In genomic region chr1:78396320-78396913, GRCm38 (mm10) we compare ENCODE assay signal across 9 mouse cellular contexts.
A peak's percentile ranks its signal among the peaks of the same experiment; 100 is the strongest.
DNase-seq lines count a peak whose midpoint lies in the region; ATAC-seq lines count a peak whose summit lies in the region.
"Had no signal": no experiment of that assay in that cellular context is flagged by ENCODE, and none has a peak within 500 bp of the region (broad histone marks: within the 10 kb centered on the region; RNA-seq: fewer than 3 reads in every experiment).

No protein-coding gene starts in this region.

- no peaks in the 10 kb centered on the region for H3K36me3 ChIP-seq in heart, embryonic 16.5 days (ENCODE audit: control insufficient read depth, insufficient read depth)

- H3K4me3 ChIP-seq in heart, embryonic 16.5 days (ENCODE audit: low read length): no peak overlapping the region

- no peaks in the 10 kb centered on the region for H3K9me3 ChIP-seq in heart, embryonic 16.5 days (replicated peaks; ENCODE audit: control insufficient read depth, low read length)

- H3K4me1 ChIP-seq in heart, embryonic 16.5 days (ENCODE audit: control insufficient read depth, insufficient read depth, low read length): peaks cover 12% of the 10 kb centered on the region

- WGBS in heart, embryonic 16.5 days: 25% methylated on average over 8 of the region's 8 CpGs

- H3K27me3 ChIP-seq in heart, embryonic 16.5 days (ENCODE audit: control insufficient read depth, insufficient read depth, low read length): no peaks in the 10 kb centered on the region

- peak overlapping the region; percentile 32 for H3K4me2 ChIP-seq in heart, embryonic 16.5 days (ENCODE audit: low read depth, low read length)

- no peak for DNase-seq in heart, adult 18-20 months
- DNase-seq in ovary, postnatal 36 days (ENCODE audit: low spot score): peak; percentile 11
- no peak for DNase-seq in ovary, postnatal 14 days (ENCODE audit: low spot score)
- DNase-seq in cerebellum, adult 18-20 months: peak; percentile 79 to 87
- DNase-seq in layer of hippocampus, postnatal 10 days (ENCODE audit: low spot score in 2 of 2): no peak
- DNase-seq in layer of hippocampus, adult 9-11 months: no peak
- no peak for DNase-seq in thymus, postnatal 36 days
- DNase-seq: lung, postnatal 10 days had no signal

- ATAC-seq in heart, embryonic 16.5 days (replicated peaks; ENCODE audit: extremely low read depth, insufficient read depth, low FRiP score): peak; percentile 65; the same call in 1 of the 2 replicates

- peak overlapping the region; percentile 54 for H3K27ac ChIP-seq in heart, embryonic 16.5 days (ENCODE audit: low read length)

- H3K9ac ChIP-seq in heart, embryonic 16.5 days (ENCODE audit: low read length): no peak overlapping the region

Comparison
In these comparisons a context has a peak if more than half of its experiments do, and no peak if none do; other contexts are left out.
1. DNase-seq: peak in ovary, postnatal 36 days (single experiment) and cerebellum, adult 18-20 months (2 of 2); none in heart, adult 18-20 months (0 of 2), ovary, postnatal 14 days (single experiment), layer of hippocampus, postnatal 10 days (0 of 2), layer of hippocampus, adult 9-11 months (single experiment) and thymus, postnatal 36 days (0 of 2).